Mouse (Mus musculus) hindbrain, embryonic 10.5 days (tissue): Measurements from ENCODE around the gene Mrgprg. TPM values are rescaled to one million over a fixed set of nuclear protein-coding genes. Genes with fewer than 3 reads are reported as not detected.

Experiments
- DNase-seq: peaks from one replicate; pipeline ENCODE4 v3.0.0-alpha.2; 2017; ENCODE audit warnings: low spot score
- H3K27ac ChIP-seq: fragments of 300-500 bp; sonication (generic); 2 replicates; pipeline ENCODE4 v1.5.1; 2016; ENCODE audit warnings: mild to moderate bottlenecking, moderate library complexity
- H3K27me3 ChIP-seq: fragments of 300-500 bp; sonication (generic); 2 replicates; pipeline ENCODE4 v1.6.1; 2016; ENCODE audit warnings: mild to moderate bottlenecking; ENCODE audit not compliant: poor library complexity, insufficient read depth, severe bottlenecking
- H3K36me3 ChIP-seq: fragments of 300-500 bp; sonication (generic); 2 replicates; pipeline ENCODE4 v1.6.1; 2016; ENCODE audit warnings: mild to moderate bottlenecking, moderate library complexity
- H3K4me1 ChIP-seq: fragments of 300-500 bp; sonication (generic); replicated peaks from 2 replicates; pipeline ENCODE4 v1.6.1; 2016; ENCODE audit warnings: mild to moderate bottlenecking
- H3K4me3 ChIP-seq: fragments of 300-500 bp; sonication (generic); 2 replicates; pipeline ENCODE4 v1.5.1; 2016; ENCODE audit warnings: mild to moderate bottlenecking, moderate library complexity
- H3K9me3 ChIP-seq: fragments of 300-500 bp; sonication (generic); 2 replicates; pipeline ENCODE4 v1.6.1; 2016; ENCODE audit warnings: mild to moderate bottlenecking, moderate library complexity
- WGBS: fragments of 180-500 bp; shearing (Covaris S2); methylation state at CpG from one replicate; pipeline ENCODE4 v1.1.7; 2016; 5-methylcytosine and 5-hydroxymethylcytosine counted together
- polyA plus RNA-seq: library from polyadenylated mRNA; unstranded; fragments of >200 nt; fragmentation: Nextera tagmentation; extraction: Ambion mirVana; gene quantifications from 2 replicates; pipeline ENCODE4 v1.2.1, GENCODE M21; 2016

Gene Mrgprg
- polyA plus RNA-seq, 1 experiment from 2014 or later, result not detected

- Histone ChIP-seq H3K9me3 (no peaks in the 10 kb centered on the region), H3K4me3 (no peak overlapping the region), H3K4me1 (peaks cover 37% of the 10 kb centered on the region), H3K27me3 (no peaks in the 10 kb centered on the region), H3K36me3 (peaks cover 29% of the 10 kb centered on the region), H3K27ac (no peak overlapping the region)
- DNase-seq, result no peak
- 85% methylated on average over 1 of the region's 1 CpGs for WGBS
Observed at GRCm38 (mm10) chr7:143717811-143718210, 49.0 kb downstream of the Mrgprg start.

Other genes starting within 250 kb of the Mrgprg start
- 365 and 372 TPM in 2 replicates for gene Nap1l4, start 217.9 kb downstream of the Mrgprg start, polyA plus RNA-seq
- gene Cars, start 166.9 kb downstream of the Mrgprg start, polyA plus RNA-seq, result 75.5 and 77.0 TPM in 2 replicates
- 0.18 and 0.31 TPM in 2 replicates for gene Tnfrsf26, start 138.3 kb downstream of the Mrgprg start, polyA plus RNA-seq
- 8.3 and 9.7 TPM in 2 replicates for gene Tnfrsf22, start 117.3 kb downstream of the Mrgprg start, polyA plus RNA-seq
- gene Tnfrsf23, start 81.1 kb downstream of the Mrgprg start, polyA plus RNA-seq, result 0.30 and 0.50 TPM in 2 replicates
- gene Osbpl5, start 10.0 kb downstream of the Mrgprg start, polyA plus RNA-seq, result 15.8 and 20.8 TPM in 2 replicates
- gene Mrgpre, start 17.5 kb upstream of the Mrgprg start, polyA plus RNA-seq, result 2.2 and 2.7 TPM in 2 replicates
- 9.0 and 9.5 TPM in 2 replicates for gene Nadsyn1, start 55.9 kb upstream of the Mrgprg start, polyA plus RNA-seq
- 92.6 and 95.7 TPM in 2 replicates for gene Dhcr7, start 56.2 kb upstream of the Mrgprg start, polyA plus RNA-seq
- not detected in 2 replicates for gene Gm498, start 99.8 kb upstream of the Mrgprg start, polyA plus RNA-seq
- gene Shank2, start 234.9 kb upstream of the Mrgprg start, polyA plus RNA-seq, result 0.95 and 1.6 TPM in 2 replicates